Mouse (Mus musculus) spleen, postnatal 36 days (tissue): ENCODE measurements around the gene Gm30302.
"Not testable (repeated sequence)": the region's sequence is repeated elsewhere in the genome, so short reads cannot be mapped to it uniquely, and the experiment has no call there.

ENCODE experiments used
- DNase-seq, 2 experiments: peaks; one replicate each; pipeline ENCODE4 v3.0.0; 2022; ENCODE audit warnings: low spot score in 2 of 2, mixed read lengths in 1 of 2

Gm30302 gene

GRCm38 (mm10) chr13:49798901-49799300 is at the start of gene Gm30302:
Gene Gm30302 (minus strand): TSS chr13:49799001.
- DNase-seq: no peak

DNA sequence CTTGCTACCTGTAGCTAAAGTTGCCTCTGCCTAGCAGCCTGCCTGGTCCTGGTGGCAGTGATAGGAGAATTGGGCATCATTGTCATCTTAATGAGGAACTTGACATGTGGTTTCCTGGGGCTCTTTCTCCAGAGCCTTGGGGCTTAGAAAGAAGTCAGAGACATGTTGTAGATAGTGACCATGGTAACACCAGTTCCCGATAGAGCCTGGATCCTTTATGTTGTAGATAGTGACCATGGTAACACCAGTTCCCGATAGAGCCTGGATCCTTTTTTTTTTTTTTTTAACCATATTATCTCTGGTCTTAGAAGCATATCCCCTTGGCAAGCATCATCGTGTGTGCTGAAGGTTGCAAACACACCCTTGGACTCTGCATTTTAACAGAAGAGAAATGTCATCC is 48.0 kb upstream of the Gm30302 start:
- DNase-seq: no peak

DNA sequence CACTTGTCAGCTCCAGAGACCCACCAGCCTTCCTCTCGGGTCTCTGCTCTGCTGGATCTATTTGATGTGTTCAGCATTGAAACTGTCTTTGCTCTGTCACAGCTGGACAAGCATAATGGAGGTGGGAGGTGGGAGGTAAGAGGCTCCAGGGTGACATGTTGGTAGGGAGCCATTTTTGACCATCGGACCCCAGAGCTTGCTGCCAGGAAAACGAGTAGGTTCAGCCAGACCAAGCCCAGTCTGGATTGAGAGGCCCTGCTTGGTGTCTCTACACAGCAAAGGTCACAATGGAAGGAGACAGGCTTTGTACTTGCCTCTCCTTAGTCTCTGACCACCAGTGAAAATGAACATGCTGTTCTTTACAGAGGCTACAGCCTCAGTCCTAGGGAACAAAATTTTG is 47.3 kb upstream of the Gm30302 start:
- DNase-seq: no peak

DNA sequence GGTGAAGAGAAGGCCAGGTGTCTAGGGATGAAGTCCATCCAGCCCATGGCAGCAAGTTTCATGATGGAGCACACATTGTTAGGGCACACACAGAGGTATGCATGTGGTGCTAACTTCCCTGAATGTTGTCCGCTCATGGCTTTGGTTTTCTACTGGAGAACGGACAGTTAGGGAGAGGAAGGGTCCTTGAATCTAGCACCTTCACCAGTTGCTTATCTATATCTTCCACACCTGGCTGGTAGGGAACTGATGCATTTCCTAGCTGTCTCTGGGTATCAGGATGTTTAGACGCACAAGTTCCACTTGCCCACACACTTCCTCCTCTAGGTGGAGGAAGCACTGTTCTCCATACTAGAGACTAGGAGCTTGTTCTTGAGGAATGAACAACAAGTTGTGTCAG is 46.9 kb upstream of the Gm30302 start:
- no peak for DNase-seq

DNA sequence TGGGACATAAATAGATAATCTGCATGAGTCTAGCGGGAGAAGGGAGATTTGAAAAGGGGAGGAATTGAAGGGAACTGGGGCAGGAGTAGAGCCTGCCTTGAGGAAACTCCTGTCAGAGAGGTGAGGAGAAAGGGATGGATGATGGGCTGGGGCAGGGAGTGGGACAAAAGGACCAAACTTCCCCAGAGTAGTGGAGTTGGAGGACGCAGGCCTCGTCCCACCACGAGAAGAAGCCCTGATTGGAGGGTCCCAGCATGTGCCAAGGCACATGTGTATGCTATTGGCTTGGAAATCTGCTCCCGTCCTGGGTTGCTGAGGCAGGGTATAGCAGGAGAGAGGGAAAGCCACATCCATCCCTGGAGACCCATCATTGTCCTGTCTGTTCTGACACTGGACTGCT is 45.3 kb upstream of the Gm30302 start:
- no peak for DNase-seq

DNA sequence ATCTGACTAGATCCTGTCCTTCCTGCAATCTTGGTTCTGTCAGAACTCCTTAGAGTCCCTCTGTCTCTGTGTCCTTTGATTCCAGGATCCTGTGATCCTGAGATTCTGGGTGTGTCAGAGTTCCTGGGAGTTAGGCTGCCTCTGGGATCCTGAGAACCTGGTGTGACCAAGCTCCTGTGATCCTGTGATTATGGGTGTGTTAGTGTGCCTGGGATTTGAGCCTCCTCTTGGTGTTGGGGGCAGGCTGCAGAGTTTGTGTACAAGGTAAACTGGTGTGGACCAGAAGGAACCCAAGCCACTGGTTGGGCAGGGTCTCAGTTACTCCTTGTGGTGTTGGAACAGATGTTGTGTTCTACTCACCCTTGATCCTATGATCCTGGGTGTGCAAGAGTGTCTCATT is 42.4 kb upstream of the Gm30302 start:
- DNase-seq: no peak

DNA sequence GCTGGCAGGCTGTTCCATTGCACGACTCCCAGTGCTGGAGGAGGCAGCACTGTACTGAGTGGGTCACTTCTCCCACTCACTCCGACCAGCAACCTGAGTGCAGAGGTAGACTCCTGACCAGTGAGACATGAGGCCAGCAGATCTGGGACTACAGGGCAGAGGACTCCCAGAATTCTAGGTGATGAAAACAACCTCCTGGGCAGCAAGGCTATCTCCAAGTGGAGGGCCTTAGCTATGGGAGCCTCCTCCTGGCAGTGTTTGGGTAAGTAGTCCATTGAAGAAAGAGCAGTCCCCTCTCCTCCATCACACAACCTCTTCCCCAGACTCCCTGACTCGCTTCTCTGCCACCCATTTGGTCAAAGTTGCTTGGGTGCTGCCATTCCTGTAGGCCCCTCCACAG is 31.6 kb upstream of the Gm30302 start:
- DNase-seq: no peak

DNA sequence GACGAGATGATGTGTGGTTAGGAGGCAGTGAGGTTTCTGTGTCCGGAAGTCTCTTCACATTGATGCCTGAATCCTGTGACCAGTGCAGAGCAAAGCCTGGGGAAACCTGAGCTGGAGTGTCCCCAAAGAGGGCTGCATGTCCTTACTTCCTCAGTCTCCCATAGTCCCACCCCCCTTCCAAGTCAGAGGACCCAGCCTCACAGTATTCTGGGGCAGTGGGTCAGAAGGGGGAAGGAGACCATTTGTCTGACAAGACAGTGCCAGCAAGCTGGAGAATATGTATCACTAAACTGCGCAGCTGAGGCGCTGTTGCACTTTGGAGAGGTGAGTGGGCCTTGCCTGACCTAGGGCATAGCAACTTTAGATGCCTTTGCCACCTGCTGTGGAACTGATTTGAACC is 26.5 kb upstream of the Gm30302 start:
- no peak for DNase-seq

- no peak for DNase-seq
These were observed 16.2 kb upstream of the Gm30302 start for GRCm38 (mm10) chr13:49814958-49815357.

GRCm38 (mm10) chr13:49814420-49814819 is 15.6 kb upstream of the Gm30302 start:
- DNase-seq: no peak

- no peak for DNase-seq
These were observed 8.3 kb upstream of the Gm30302 start for GRCm38 (mm10) chr13:49807146-49807545.

DNA sequence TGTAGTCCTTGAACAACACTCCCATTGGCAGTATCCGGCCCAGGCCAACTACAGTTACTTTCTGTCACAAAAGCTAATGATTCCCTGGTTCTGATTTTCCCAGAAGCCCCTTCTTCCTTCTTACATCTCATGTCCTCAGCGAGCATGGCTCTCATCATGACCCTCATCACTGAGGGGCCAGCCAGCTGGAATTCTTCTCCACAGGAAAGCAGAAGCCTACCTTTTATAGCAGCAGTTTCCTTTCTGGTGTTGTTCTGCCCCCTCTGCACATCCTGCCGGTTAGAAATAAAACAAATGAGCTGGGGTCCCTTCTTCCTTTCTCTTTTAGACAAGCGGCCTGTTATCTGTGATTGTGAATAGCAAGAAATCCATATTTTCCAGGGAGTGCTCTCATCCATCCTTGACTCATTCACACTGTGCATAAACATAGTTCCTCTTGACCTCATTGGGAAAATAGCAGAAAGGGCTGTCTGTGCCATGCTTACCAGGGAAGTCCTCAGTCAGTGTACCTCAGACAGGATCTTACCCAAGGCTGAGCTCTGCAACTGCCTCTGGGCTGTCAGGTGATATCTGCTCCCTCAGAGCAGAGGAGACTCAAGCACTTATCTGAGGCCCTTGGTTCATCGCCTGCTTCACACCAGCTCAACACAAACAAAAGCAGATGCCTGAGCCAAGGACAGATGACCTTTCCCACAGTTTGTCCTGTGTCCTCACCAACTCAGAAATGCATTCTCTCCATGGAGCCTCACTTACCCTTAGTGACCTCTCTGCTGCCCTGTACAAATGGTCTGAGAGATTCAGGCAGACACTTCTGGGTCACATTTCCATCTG is 10.0 kb downstream of the Gm30302 start:
- no peak for DNase-seq

GRCm38 (mm10) chr13:49783899-49784298 is 14.9 kb downstream of the Gm30302 start:
- DNase-seq: no peak

GRCm38 (mm10) chr13:49771536-49771935 is 27.3 kb downstream of the Gm30302 start:
- not testable (repeated sequence) for DNase-seq

DNA sequence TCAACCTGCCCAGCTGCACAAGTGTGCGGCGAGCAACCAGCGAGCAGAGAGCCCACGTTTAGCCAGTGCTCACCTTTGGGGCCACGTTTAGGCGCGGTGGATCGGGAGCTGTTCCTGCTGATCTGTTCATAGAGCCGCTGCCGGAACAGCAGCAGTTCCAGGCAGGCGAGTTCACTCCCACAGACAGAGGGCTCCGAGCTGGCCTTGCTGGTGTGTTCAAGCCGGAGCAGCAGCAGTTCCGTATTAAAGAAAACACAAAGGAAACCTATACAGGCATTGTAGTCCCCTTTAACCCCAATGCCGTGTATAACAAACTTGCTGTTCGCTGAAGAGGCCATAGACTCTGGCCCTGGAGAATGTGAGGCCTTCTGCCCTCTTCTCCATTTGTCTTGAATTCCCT is 29.7 kb downstream of the Gm30302 start:
- no peak for DNase-seq

DNA sequence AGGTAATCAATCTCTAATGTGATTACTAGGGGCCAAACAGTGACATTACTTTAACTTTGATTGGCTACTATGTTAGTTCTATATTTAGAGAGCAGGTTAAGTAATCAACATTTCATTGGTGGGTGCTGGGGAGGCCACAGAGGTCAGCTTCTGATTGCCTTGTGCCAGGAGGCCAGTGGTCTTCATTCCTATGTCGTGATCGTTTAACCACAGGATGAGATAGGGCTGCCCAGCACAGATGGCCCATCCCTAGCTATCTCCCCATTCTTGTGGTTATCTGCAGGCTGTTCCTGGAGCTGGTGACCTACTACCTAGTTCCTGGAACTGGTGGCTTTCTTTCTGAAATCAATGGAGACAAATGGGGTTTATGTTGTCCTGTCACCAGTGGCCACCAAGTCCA is 30.8 kb downstream of the Gm30302 start:
- DNase-seq: no peak

DNA sequence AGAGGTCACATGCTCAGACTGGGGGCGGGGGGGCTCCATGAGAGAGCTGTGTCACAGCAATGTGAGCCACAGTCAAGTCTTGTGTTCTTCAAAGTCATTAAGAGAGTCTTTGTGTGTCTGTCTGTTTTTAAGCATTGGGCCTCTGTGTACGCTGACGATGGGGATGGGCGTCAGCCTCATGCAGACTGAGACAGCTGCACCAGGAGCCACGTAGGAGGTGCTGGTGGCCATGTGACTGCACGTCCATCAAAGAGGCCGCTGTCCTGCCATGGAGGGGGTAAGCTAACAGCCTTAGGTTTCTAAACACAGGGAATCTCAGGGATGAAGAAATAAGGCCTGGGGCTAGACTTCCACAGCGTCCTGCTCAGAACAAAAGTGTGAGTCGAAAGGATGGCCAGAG is 32.5 kb downstream of the Gm30302 start:
- DNase-seq: no peak

- DNase-seq: no peak
These were observed 33.5 kb downstream of the Gm30302 start for GRCm38 (mm10) chr13:49765306-49765705.

GRCm38 (mm10) chr13:49762208-49762607 is 36.6 kb downstream of the Gm30302 start:
- DNase-seq: no peak

DNA sequence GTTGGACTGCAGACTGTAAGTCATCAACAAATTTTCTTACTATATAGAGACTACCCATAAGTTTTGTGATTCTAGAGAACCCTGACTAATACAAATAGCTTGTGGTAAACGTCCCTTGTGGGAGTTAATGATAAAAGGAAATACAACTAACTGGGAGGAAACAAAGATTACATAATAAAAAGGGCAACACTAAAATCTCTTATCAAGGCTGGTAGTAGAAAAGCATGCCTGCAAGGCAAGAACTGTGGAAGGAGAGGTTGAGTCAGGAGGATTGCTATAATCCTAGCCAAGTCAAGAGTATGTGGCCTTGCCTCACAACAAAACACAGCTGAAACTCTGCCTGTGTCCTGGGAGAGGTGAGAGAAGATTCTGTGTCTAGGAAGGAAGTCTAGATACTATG is 38.1 kb downstream of the Gm30302 start:
- DNase-seq: no peak

DNA sequence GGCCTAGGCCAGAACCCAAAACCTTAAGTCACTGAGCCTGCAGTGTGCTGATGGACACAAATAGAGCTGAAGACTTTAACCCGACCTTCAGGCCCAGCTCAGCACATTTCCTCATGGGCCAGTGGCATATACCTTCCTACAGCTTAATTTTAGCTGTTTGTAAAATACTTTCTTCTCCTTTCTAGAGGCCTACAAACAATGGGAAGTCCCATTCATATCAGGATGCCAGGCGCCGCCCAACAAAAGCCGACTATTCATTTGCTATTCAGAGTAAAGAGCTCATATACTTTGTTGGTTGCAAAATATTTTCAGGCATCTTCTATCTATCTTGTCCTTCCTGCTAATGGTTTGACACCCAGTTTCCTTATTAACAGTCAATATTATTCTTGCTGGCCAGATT is 40.8 kb downstream of the Gm30302 start:
- DNase-seq: no peak

- no peak for DNase-seq
These were observed 42.2 kb downstream of the Gm30302 start for GRCm38 (mm10) chr13:49756591-49756990.

GRCm38 (mm10) chr13:49741285-49742040 is 57.3 kb downstream of the Gm30302 start:
- no peak for DNase-seq
